Mouse (Mus musculus): ENCODE data around the gene Prpsap2.

DNA sequence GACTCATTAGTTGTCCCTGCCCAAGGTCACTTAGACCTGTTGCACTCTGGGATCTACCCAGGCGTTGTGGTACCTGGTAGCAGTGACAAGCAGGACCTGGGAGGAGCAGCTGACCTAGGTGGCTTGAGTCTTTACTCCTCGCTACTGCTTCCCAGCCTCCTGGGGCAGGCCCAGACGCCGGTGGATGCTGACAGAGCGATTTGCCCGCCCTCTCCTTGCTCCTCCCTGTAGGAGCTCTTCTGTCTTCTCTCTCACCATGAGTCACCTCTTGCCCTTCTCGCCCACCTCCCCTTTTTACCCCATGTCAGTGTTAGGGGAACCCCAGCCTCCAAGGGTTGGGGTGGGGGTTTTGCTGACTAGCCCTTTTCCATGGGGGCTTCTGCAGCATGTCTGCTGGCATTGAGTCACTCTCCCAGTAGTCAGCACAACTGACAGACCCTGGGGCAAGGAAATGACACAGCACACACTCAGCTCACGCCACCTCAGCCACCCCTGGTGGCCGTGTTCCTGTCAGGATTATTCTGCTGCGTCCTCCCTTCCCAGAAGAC is 74.9 kb downstream of the Prpsap2 start:
- TF ChIP-seq CTCF (conservative IDR thresholded peaks at IDR 0.05; ENCODE audit: low read length) (no peak), POU5F1 (IDR thresholded peaks at IDR 0.05; ENCODE audit: borderline replicate concordance, low read length) (no peak)

Measured in E14TG2a.4 (cell line).